Mouse (Mus musculus): ENCODE measurements around the gene Aqp8.

Aqp8 gene

DNA sequence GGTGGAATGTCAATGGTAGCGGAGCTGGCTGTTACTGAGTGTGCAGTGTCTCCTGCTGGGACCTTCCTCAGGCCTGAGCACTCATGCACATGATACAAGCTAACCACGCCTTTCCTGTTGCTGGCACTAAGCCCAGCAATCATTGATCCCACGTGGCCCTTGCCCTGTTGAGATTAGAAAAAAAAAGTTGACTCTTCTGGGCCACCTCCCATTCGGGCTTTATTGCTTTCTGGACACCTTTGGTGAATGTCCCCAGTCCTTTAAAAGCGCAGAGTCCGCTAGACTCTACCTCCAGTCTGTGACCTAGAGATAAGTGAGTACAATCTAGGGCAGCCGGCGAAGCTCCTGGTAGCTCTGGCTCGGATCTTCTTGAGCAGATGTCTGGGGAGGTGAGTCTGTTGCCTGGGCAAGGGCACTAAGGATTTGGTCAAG is at the start of gene Aqp8:
TSS of gene Aqp8 (plus strand) at position 222 of the 432 bp plus-strand sequence.
- in situ Hi-C loops (cut with MboI; ENCODE audit: unreplicated experiment in 2 of 2): loop anchor here (5.0 to 25.0 kb wide), 5 partner anchors 527 to 1250 kb away; partner anchors contain the start of gene Chp2 (in 1 of the 2)

DNA sequence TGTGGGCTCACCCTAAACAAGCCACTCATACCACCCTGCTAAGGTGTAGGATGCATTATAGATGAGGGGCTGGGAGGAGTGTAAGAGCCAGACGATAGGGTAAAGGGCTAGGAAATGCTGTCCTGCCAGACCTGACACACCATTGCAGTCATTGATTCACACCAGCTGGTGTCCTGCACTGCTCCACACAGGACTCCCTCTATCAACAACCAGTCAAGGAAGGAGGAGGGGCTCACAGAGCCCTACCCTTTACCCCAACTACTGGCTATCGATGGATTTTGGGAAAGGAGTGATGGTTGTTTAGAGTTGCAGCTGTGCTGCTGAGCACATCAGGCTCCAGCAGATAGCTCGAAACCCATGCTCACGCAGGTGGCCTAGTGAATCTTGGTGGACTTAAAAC is 45.3 kb upstream of the Aqp8 start:
- in situ Hi-C loops (cut with MboI; ENCODE audit: unreplicated experiment in 2 of 2): no loop called here

- in situ Hi-C loops (cut with MboI; ENCODE audit: unreplicated experiment in 2 of 2): no loop called here
These were observed 44.4 kb upstream of the Aqp8 start for GRCm38 (mm10) chr7:123417661-123418060.

DNA sequence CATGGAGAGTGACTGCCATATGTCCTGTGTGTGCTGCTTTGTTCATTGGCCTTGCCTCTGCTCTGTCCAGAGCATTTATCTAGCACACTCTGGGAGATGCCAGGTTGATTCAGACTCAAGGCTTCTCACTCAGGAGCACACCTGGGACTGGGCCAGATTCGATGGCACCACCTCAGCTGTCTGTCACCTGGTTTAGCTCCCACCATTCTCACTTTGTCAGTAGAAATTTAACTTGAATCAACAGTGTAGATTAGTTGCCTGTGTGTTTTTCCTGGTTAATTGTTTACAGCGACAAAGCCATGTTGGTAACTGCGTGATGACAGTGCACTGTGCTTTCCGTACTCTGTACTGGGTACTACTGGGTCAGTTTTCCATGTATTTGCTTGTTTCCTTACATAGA is 42.1 kb upstream of the Aqp8 start:
- in situ Hi-C loops (cut with MboI; ENCODE audit: unreplicated experiment in 2 of 2): no loop called here

DNA sequence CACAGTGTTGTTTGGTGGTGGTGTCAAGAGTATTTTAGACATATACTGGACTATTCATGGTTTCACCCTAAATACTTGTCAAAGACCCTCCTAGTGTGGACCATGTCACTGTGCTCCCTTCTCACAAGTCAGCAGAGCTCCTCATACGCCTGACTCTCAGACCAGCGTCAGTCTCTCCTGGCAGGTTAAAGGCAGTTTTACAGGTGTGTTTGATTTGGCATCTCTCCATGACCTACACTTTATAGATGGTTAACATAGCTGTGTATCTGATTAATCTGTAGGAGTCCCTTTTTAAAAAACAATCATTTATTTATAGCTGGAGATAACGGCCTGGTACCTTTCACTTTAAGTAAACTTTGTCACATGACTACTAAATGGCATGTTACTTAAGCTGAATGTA is 40.1 kb upstream of the Aqp8 start:
- in situ Hi-C loops (cut with MboI; ENCODE audit: unreplicated experiment in 2 of 2): no loop called here

DNA sequence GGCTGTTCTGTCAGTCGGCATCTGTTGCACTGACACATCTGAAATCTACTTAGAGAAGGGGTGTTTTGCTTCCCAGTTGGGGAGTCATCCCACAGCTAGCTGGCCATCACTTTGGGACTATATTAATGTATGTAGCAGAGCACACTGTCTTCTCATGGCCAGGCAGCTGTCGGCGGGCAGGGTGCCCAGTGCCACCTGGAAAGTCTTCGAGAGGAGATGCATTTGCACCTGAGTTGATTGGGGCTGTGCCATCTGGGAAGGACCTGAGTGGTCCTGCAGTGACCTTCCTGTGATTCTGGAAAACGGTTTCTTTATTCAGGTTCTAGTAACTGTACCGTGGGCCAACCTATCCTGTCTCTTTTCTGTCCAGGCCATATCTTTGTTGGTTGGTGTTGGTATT is 37.8 kb upstream of the Aqp8 start:
- in situ Hi-C loops (cut with MboI; ENCODE audit: unreplicated experiment in 2 of 2): no loop called here

GRCm38 (mm10) chr7:123425134-123425757 is 36.8 kb upstream of the Aqp8 start:
- in situ Hi-C loops (cut with MboI; ENCODE audit: unreplicated experiment in 2 of 2): no loop called here

DNA sequence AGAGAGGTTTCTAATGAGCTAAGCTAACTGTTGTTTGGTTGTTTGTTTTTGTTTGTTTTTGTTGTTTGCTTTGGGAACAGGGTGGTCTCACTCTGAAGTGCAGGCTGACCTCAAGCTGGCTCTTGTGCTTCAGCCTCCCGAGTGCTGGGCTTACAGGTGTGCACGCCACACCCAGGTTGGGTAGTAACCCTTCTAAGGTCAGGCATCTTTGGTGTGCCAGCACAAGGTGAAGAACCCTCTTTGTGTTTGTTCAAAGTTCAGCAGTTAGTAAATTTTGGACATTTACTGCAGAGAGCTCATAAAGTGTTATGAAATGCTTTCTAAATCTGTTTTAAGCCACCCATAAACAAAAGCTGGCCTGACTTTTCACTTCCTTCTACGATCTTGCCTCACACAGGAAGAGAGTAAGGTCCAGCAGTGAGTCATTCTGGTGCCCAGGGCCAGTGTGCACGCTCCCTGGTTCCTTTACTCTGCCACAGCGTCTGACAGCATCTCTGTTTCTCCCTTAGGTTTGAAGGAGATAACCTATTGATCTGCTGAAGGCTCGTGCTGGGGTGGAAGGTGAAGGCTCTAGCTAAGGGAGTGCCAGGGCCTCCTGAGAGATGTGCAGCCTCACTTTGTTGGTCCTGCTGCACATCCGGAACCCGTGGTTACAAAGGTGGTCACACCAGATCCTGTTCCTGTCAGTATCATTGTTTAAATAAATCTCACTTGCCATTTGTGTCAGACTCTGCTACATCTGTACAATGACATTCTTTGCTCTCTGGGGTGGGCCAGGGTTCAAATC is 32.3 kb upstream of the Aqp8 start:
- in situ Hi-C loops (cut with MboI; ENCODE audit: unreplicated experiment in 2 of 2): no loop called here

GRCm38 (mm10) chr7:123430411-123430705 is 31.7 kb upstream of the Aqp8 start:
- in situ Hi-C loops (cut with MboI; ENCODE audit: unreplicated experiment in 2 of 2): no loop called here

GRCm38 (mm10) chr7:123431206-123431605 is 30.9 kb upstream of the Aqp8 start:
- in situ Hi-C loops (cut with MboI; ENCODE audit: unreplicated experiment in 2 of 2): no loop called here

DNA sequence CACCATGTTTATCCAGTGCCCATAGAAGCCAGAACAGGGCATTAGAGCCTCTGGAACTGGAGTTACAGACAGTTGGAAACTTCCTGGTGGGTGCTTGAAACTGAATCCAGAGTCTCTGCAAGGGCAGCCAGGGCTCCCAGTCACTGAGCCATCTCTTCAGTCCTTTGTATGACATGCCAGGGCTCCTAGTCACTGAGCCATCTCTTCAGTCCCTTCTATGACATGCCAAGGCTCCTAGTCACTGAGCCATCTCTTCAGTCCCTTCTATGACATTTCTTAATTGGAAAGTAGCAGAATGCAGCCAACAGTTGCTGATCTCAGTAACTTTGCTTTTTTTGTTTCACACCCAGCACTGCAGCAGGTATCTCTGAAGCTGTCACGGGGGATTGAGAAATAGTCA is 20.0 kb upstream of the Aqp8 start:
- in situ Hi-C loops (cut with MboI; ENCODE audit: unreplicated experiment in 2 of 2): no loop called here

DNA sequence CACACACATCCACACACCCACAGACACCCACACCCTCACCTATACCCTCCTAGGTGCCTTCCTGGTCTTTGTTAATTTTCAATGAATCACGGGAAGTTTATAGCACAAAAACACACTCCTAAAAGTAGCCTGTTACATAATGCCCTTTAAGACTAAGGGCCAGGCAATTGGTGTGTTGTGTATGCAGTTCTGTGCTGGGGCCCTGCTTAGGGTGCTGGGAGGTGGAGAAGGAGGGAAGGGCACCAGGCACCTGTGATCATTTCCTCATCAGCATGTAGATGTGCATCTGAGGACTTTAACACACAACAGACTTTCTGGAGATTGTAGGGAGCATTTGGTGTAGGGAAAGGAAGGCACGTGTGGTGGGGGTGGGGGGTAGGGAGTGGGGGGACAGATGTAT is 13.3 kb upstream of the Aqp8 start:
- in situ Hi-C loops (cut with MboI; ENCODE audit: unreplicated experiment in 2 of 2): no loop called here

GRCm38 (mm10) chr7:123449676-123450075 is 12.4 kb upstream of the Aqp8 start:
- in situ Hi-C loops (cut with MboI; ENCODE audit: unreplicated experiment in 2 of 2): loop anchor here (25.0 kb wide), 2 partner anchors 1212 to 1237 kb away; partner anchors contain the start of gene Chp2 (in 1 of the 2)

DNA sequence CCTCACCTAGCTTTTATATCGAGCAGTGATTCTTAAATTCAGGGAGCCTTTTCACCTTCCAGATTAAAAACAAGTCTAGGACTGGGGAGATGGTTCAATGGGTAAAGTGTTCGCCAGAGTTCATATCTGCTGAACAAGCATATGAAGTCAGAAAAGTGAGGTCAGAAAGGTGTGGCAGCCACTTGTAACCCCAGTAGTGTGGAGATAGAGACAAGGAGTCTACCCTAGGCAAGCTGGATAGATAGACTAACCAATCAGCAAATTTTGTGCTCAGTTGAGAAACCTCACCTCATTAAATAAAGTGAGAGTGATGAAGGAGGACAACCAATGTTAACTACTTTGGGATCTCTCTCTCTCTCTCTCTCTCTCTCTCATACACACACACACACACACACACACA is 11.6 kb upstream of the Aqp8 start:
- in situ Hi-C loops (cut with MboI; ENCODE audit: unreplicated experiment in 2 of 2): loop anchor here (25.0 kb wide), 2 partner anchors 1213 to 1238 kb away; partner anchors contain the start of gene Chp2 (in 1 of the 2)

- in situ Hi-C loops (cut with MboI; ENCODE audit: unreplicated experiment in 2 of 2): loop anchor here (25.0 kb wide), 2 partner anchors 1215 to 1240 kb away; partner anchors contain the start of gene Chp2 (in 1 of the 2)
These were observed 9.5 kb upstream of the Aqp8 start for GRCm38 (mm10) chr7:123452551-123452950.

DNA sequence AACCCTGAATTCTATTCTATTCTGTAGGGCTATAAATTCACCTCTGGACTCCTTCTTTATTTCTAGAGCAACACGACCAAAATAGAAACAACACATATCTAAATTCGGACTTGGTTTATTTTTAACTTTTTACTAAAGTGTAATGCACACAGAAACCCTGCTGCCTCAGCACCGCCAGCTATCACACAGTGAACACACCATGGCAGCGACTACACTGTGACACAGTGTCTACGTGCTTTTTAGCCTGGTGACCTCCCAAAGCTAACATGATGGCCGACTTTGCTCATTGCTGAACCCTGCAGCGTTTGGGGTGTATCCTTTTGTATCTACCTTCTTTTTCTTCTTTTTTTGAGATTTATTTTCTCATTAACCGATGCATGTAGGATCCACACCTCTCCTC is 9.0 kb upstream of the Aqp8 start:
- in situ Hi-C loops (cut with MboI; ENCODE audit: unreplicated experiment in 2 of 2): loop anchor here (25.0 kb wide), 2 partner anchors 1216 to 1241 kb away; partner anchors contain the start of gene Chp2 (in 1 of the 2)

- in situ Hi-C loops (cut with MboI; ENCODE audit: unreplicated experiment in 2 of 2): loop anchor here (25.0 kb wide), 2 partner anchors 1218 to 1243 kb away; partner anchors contain the start of gene Chp2 (in 1 of the 2)
These were observed 7.0 kb upstream of the Aqp8 start for GRCm38 (mm10) chr7:123455088-123455487.

GRCm38 (mm10) chr7:123458309-123458708 is 3.8 kb upstream of the Aqp8 start:
- in situ Hi-C loops (cut with MboI; ENCODE audit: unreplicated experiment in 2 of 2): loop anchor here (25.0 kb wide), 2 partner anchors 1221 to 1246 kb away; partner anchors contain the start of gene Chp2 (in 1 of the 2)

- in situ Hi-C loops (cut with MboI; ENCODE audit: unreplicated experiment in 2 of 2): loop anchor here (25.0 kb wide), 2 partner anchors 1222 to 1247 kb away; partner anchors contain the start of gene Chp2 (in 1 of the 2)
These were observed 2.8 kb upstream of the Aqp8 start for GRCm38 (mm10) chr7:123459247-123459646.

DNA sequence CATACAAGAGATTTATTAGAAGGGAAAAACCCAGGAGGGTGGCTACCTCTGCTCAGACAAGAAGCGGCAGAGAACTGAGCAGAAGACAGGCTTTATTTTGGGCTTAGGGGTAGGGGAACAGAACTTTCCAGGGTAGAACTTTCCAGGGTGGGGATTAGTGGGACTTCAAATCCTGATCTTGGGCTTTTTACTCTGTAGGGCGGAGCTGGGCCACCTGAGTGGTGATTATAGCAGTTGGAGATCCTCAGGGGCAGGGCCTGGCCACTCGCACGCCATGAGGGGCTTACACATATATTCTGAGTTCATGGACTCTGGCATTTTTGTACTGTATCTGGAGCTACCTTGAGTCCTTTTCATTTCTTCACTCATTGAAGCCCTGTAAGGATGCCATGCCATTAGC is 775 bp upstream of the Aqp8 start:
- in situ Hi-C loops (cut with MboI; ENCODE audit: unreplicated experiment in 2 of 2): loop anchor here (5.0 to 25.0 kb wide), 5 partner anchors 527 to 1249 kb away; partner anchors contain the start of gene Chp2 (in 1 of the 2)

DNA sequence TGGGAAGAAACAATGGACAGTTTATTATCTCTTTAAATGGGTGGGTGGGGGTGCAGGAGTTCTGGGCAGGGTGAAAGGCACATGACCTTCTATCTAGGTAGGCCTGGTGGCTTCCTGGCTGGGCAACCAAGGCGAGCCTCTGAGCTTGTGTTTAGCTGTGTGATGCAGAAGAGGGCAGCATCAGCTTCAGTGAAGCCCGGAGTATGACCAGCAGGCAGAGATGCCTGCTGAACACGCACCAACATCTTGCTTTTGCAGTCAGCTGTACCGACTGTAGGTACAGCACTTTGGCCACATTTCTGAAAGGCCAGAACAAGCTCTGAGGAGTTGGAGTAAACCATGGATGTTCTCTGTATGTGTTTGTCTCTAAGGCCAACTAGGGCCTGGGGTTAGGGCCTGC is 1.5 kb downstream of the Aqp8 start:
- in situ Hi-C loops (cut with MboI; ENCODE audit: unreplicated experiment in 2 of 2): loop anchor here (5.0 to 25.0 kb wide), 5 partner anchors 529 to 1251 kb away; partner anchors contain the start of gene Chp2 (in 1 of the 2)

Data from v-Abl transformed pro-B cells (cell line).